Mouse (Mus musculus): ENCODE measurements at regions not wholly inside any gene's neighbourhood (a gene's known extent, or its start where the extent isn't known, plus 50 kb on each side); places are given as distances from the start of the nearest gene placed in this dataset.

- no peak for DNase-seq
Measured at GRCm38 (mm10) chr14:66479181-66479580, 470.2 kb upstream of the Gulo start.

- no peak for DNase-seq
Measured at GRCm38 (mm10) chr14:66478562-66478961, 469.6 kb upstream of the Gulo start.

DNA sequence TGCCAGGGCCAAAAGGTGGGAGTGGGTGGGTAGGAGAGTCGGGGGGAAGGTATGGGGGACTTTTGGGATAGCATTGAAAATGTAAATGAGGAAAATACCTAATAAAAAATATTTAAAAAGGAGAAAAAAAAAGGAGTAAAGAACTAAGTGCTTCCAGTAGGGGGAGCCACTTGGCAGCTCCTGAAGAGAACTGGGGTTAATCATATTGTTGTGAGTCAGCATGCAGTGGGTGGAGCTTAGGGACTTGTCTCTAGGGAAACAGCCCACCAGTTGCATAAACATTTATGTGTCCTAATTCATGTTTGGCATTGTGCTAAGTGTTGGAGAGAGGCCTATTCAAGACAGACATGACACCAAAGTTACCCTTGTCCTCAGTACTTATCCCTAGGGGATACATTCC lies 466.0 kb upstream of the Gulo start:
- DNase-seq: no peak

DNA sequence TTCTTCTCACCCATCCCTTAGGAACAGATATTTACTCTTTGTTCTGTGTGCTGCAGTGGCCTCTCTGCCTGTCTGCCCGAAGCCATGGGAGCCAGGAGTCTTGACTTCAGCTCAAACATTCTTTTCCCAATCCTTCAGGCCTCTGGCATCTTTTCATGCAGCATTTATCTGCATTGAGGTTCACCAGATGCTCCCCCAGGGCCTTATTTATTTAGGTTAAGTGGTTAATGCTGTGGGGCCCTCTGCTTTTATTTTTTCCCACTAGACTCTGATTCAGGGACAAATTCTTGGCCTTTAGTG lies 464.2 kb upstream of the Gulo start:
- DNase-seq: no peak

DNA sequence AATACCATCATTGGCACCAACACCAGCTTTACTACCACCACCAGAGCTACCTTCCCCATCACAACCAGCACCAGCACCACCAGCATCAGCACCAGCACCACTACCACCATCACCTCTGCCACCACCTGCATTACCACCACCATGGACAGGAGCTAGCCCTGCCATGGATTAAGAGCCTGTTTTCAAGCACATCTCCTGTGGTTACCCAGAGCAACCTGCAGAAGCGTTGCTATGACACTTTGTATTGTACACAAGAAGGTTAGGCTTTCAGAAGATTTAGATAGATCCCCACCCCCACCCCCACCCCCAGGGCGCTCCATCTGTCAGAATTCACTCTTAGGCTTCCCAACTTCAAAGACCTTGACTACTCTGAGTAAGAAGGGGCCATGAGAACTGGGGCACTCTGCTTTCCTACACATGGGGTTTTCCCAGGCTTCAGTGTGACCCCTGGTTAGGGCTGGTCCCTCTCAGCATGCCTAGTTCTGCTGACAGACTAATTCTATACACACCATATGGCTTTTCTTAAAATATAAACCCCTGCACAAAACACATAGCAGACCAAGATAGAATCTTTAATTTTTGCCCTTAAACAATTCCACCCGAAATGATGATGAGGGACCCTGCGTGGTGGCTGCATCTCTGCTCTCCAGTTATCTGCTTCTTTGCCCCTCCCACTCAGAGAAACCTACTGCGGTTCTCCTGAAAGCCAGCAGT lies 463.7 kb upstream of the Gulo start:
- no peak for DNase-seq

DNA sequence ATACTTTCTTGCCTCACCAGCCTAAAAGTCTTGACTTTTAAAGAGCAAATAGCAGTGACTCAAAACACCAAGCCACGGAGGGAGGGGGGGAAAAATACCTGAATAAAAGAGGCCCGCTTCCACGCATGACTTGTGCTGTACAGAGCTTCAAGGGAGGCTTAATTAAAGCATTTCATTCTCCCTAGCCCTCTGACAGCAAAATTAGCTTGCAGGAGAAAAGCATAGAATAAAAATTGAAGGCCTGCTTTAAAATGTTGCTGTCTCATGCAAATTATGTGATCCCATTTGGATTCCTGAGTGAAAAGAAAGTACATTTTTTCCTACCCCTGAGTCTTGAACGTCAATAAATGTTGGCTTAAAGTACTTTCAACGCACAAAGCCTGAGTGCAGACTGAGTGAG lies 453.1 kb upstream of the Gulo start:
- DNase-seq: no peak

GRCm38 (mm10) chr14:66460795-66461194 lies 451.8 kb upstream of the Gulo start:
- no peak for DNase-seq

- no peak for DNase-seq
Measured at GRCm38 (mm10) chr14:66458696-66459095, 449.7 kb upstream of the Gulo start.

GRCm38 (mm10) chr14:66457300-66457699 lies 448.3 kb upstream of the Gulo start:
- no peak for DNase-seq

GRCm38 (mm10) chr14:66452828-66453227 lies 443.8 kb upstream of the Gulo start:
- DNase-seq: no peak

GRCm38 (mm10) chr14:66450351-66450750 lies 441.3 kb upstream of the Gulo start:
- no peak for DNase-seq

DNA sequence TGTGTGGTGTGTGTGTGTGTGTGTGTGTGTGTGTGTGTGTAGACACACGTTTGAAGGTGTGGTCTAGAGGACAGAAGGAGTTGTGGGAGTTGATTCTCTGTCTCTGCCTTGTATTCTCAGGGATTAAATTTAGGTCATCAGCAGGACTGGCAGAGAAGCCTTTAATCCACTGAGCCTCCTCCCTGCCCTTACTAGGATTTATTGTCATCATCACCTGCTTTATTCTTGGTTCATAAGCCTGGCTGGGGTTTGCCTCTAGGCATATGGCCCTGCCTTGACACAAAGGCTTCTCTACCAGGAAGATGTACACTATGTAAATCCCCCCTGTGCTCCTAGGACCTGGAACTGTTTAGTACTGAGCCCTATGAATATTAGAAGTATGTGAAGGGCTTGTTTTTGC lies 433.6 kb upstream of the Gulo start:
- DNase-seq: no peak

- no peak for DNase-seq
Measured at GRCm38 (mm10) chr14:66441825-66442224, 432.8 kb upstream of the Gulo start.

- no peak for DNase-seq
Measured at GRCm38 (mm10) chr14:66438572-66438971, 429.6 kb upstream of the Gulo start.

- DNase-seq: no peak
Measured at GRCm38 (mm10) chr14:66438001-66438400, 429.0 kb upstream of the Gulo start.

- no peak for DNase-seq
Measured at GRCm38 (mm10) chr14:66431630-66432029, 422.6 kb upstream of the Gulo start.

DNA sequence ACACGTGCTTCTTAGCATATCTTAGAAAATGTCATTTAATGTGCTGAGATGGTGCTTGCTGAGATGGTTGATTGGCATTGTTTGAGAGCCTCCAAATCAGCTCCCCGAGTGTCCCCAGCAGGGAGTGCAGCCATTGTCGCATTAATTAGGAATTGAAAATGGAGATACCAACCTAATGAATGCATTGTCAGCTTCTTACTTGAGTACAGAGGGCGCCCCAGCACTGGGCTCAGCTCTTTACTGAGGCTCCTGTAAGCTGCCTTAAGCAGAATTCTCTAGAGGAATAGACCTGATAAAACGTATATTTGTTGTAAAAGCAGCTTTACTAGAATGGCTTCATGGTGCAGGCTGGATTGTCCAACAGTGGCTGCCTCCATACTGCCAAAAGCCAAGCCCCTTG lies 415.1 kb upstream of the Gulo start:
- DNase-seq: no peak
